Mouse (Mus musculus) G1E (cell line): ENCODE data around the gene Hes7. TPM values are rescaled to one million over a fixed set of nuclear protein-coding genes. Genes with fewer than 3 reads are reported as not detected.

Source experiments
- ATAC-seq: 2 replicates; pipeline ENCODE4 v1.8.0; 2016; ENCODE audit warnings: mild to moderate bottlenecking; ENCODE audit not compliant: insufficient number of reproducible peaks, poor library complexity, low FRiP score, severe bottlenecking; ENCODE audit errors: extremely low read depth
- DNase-seq: peaks from one replicate; pipeline ENCODE4 v3.0.0; 2012; ENCODE audit warnings: low spot score
- H3K27me3 ChIP-seq: 2 replicates; pipeline ENCODE4 v1.6.1; 2012; ENCODE audit warnings: mild to moderate bottlenecking, low read length, inconsistent platforms; ENCODE audit not compliant: insufficient read depth
- H3K36me3 ChIP-seq: replicated peaks from 2 replicates; pipeline ENCODE3; 2012; ENCODE audit warnings: mild to moderate bottlenecking, inconsistent platforms
- H3K4me1 ChIP-seq: 2 replicates; pipeline ENCODE4 v1.6.1; 2012; ENCODE audit warnings: low read depth, low read length, inconsistent platforms, mixed read lengths; ENCODE audit not compliant: insufficient read depth
- H3K4me3 ChIP-seq: 2 replicates; pipeline ENCODE4 v1.5.1; 2012; ENCODE audit warnings: low read depth, mild to moderate bottlenecking, inconsistent platforms, low read length, moderate library complexity, mixed read lengths
- H3K9me3 ChIP-seq: replicated peaks from 2 replicates; pipeline ENCODE4 v1.6.1; 2012; ENCODE audit warnings: inconsistent platforms
- CTCF ChIP-seq: IDR thresholded peaks from 2 replicates; pipeline ENCODE4 v1.5.1; 2012; ENCODE audit warnings: low read depth, low read length, inconsistent platforms, mixed read lengths
- GATA1 ChIP-seq: IDR thresholded peaks from 2 replicates; pipeline ENCODE4 v1.6.1; 2012; ENCODE audit warnings: borderline replicate concordance, low read length, inconsistent platforms, mixed read lengths
- GATA2 ChIP-seq: IDR thresholded peaks from 2 replicates; pipeline ENCODE4 v1.6.1; 2012; ENCODE audit warnings: low read depth, low read length, inconsistent platforms, borderline replicate concordance
- POLR2AphosphoS5 ChIP-seq: IDR thresholded peaks from 2 replicates; pipeline ENCODE4 v1.6.1; 2012; ENCODE audit warnings: low read depth, low read length, inconsistent platforms; ENCODE audit not compliant: insufficient replicate concordance
- TAL1 ChIP-seq: conservative IDR thresholded peaks from 2 replicates; pipeline ENCODE4 v1.6.1; 2012; ENCODE audit warnings: low read depth, low read length, inconsistent platforms, mixed read lengths
- polyA plus RNA-seq: library from polyadenylated mRNA; stranded (reverse); fragments of >175 nt; gene quantifications from 2 replicates; pipeline ENCODE4 v1.2.3, GENCODE M21; 2012
- total RNA-seq, 2 experiments: library from RNA; stranded (forward) in 1 of 2; stranded (reverse) in 1 of 2; fragments of 200-1000 nt in 1 of 2; fragments of >200 nt in 1 of 2; fragmentation: Nextera tagmentation in 1 of 2; gene quantifications; 2 replicates each; pipeline ENCODE4 v1.2.3; 2014 to 2017

The Hes7 gene
- total and polyA plus RNA-seq, 3 experiments: 0.22 to 1.2 TPM; not detected in 1

DNA sequence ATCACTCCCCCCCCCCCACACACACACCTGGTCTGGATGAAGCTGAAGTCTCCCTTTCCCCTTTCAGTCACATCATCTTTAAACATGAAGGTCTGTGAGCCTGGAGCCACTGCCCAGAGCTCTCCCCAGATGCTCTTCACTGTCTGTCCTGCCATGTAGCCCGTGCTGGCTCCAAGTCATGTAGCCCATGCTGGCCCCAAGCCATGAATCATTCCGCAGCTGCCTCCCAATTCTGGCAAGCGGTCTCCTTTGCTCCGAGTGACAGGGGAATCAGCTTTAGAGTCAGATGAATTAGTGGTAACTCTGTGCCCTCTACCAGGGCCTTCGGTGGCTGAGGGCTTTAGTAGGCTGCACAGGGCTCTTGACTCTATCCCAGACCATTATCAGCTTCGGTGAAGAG lies 29.5 kb downstream of the Hes7 start:
- DNase-seq: no peak
- ATAC-seq: no peak
- no peaks in the 10 kb centered on the region for H3K36me3 ChIP-seq
- no peak overlapping the region for H3K4me3 ChIP-seq
- H3K27me3 ChIP-seq: peaks cover 50% of the 10 kb centered on the region
- H3K4me1 ChIP-seq: peaks cover 2% of the 10 kb centered on the region; the same call in 1 of the 2 replicates
- no peaks in the 10 kb centered on the region for H3K9me3 ChIP-seq
- TF ChIP-seq GATA1 (no peak), CTCF (no peak)

DNA sequence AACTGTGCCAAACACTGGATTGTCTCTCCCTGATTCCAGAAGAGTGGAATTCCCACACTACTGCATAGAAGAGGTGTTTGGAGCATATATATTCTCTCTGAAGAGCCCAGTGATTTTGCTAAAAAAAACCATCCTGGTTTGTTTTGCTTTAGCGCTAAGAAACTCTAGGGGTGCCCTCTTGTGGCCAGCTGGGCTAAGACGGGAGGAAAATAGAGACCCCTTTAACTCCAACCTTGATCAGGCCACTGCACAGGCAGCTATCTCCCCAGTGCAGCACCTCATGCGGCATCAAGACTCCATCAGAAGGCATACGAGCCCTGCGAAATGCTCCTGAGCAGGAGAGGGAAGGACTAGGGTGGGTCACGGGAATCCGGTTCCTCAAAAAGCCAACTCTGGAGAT lies 30.2 kb downstream of the Hes7 start:
- ATAC-seq: no peak
- H3K27me3 ChIP-seq: peaks cover 48% of the 10 kb centered on the region
- DNase-seq: no peak

DNA sequence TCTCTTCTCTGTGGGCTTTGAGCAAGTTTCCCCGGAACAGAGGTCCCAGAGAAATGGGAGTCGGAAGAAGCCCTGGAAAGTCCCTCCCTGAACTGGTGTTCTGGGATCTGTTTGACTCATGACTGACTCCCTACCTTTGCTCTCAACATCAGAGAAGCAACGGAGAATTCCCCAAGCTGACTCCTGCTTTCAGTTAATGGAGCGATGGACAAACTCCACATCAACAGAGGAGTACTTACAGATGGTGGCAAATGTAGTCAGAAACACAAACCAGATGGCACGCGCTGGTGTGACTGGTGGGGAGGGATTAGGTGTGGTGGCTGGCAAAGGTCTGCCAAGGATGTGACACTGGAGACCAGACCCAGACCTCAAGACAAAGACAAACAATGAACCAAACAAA lies 30.8 kb downstream of the Hes7 start:
- no peak for DNase-seq
- Histone ChIP-seq H3K4me1 (peaks cover 2% of the 10 kb centered on the region; the same call in 1 of the 2 replicates), H3K27me3 (peaks cover 48% of the 10 kb centered on the region), H3K36me3 (no peaks in the 10 kb centered on the region), H3K4me3 (no peak overlapping the region), H3K9me3 (no peaks in the 10 kb centered on the region)
- no peak for TF ChIP-seq GATA2
- TF ChIP-seq POLR2AphosphoS5: no peak
- no peak for TF ChIP-seq CTCF
- TF ChIP-seq GATA1: no peak
- TF ChIP-seq TAL1: no peak
- ATAC-seq: no peak

More for the DNA sequence above, 30.2 kb downstream of the Hes7 start:
- no peaks in the 10 kb centered on the region for H3K36me3 ChIP-seq
- H3K4me3 ChIP-seq: no peak overlapping the region
- no peaks in the 10 kb centered on the region for H3K9me3 ChIP-seq
- TF ChIP-seq POLR2AphosphoS5: no peak
- peaks cover 2% of the 10 kb centered on the region; the same call in 1 of the 2 replicates for H3K4me1 ChIP-seq

DNA sequence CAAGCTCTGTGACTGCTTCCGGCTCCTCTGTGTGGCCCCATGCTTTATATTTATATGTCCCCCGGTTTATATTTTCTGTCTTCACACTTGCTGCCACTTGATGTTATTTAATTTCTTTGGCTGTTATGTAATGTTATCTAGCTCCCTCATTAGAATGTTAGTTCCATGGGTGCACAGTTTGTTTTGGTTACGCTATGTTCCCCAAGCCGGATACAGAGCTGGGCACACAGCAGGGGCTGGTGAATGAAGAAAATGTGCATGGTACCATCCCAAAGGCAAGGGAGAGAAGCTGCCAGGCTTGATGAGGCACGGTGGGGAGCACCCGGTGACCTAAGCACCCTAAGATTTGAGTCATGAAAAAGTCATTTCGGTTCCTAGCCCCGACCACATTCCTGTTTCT lies 33.6 kb downstream of the Hes7 start:
- TF ChIP-seq POLR2AphosphoS5: no peak
- no peak for TF ChIP-seq CTCF
- no peak for TF ChIP-seq GATA1
- no peak for TF ChIP-seq TAL1
- TF ChIP-seq GATA2: no peak
- no peaks in the 10 kb centered on the region for H3K9me3 ChIP-seq
- no peak overlapping the region for H3K4me3 ChIP-seq
- ATAC-seq: no peak
- no peaks in the 10 kb centered on the region for H3K36me3 ChIP-seq
- peaks cover 49% of the 10 kb centered on the region for H3K27me3 ChIP-seq
- no peak for DNase-seq
- peaks cover 2% of the 10 kb centered on the region; the same call in 1 of the 2 replicates for H3K4me1 ChIP-seq

DNA sequence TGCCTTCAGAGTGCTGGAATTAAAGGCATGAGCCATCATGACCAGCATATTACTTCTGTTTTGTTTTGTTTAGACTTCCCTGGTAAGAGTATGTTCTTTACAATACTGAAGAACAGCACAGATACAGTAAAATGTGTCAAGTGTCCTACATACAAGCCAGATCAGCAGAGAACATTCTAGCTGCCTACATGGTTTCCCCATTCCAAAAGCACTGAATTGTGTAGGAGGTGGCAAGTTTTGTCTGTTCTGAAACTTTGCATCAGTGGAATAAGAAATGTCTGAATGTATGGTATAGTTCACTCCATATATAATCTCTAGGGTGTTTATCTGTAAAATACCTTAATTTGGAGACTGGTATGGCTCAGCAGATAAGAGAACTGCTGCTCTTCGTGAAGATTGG lies 35.1 kb downstream of the Hes7 start:
- Histone ChIP-seq H3K27me3 (peaks cover 44% of the 10 kb centered on the region), H3K4me1 (peaks cover 2% of the 10 kb centered on the region; the same call in 1 of the 2 replicates), H3K36me3 (no peaks in the 10 kb centered on the region), H3K4me3 (no peak overlapping the region), H3K9me3 (no peaks in the 10 kb centered on the region)
- ATAC-seq: no peak
- no peak for DNase-seq
- TF ChIP-seq CTCF (no peak), GATA1 (no peak), GATA2 (no peak), TAL1 (no peak), POLR2AphosphoS5 (no peak)

DNA sequence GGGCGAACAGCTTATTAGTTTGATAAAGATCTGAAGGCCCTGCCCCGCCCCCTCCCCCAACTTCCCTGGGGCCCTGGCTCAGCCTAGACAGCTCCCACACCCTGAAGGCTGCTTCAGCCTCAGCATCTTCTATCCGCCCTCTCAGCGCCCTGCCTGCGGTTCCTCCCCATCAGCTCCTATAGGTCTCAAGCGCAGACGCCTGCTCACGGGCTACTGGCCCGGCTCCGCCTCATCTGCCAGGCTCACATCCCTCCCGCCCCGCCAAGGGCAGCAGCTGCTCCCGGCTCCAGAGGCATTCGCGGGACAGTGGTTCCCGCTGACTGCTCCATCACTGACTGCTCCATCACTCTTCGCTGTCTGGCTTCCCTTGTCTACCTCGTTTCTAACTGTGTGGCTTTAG lies 36.6 kb downstream of the Hes7 start, which contains the start of gene Alox12b:
Alox12b (plus strand) TSS at position 190 of the 400 bp plus-strand sequence.
- Histone ChIP-seq H3K9me3 (no peaks in the 10 kb centered on the region), H3K27me3 (peaks cover 37% of the 10 kb centered on the region), H3K4me1 (no peaks in the 10 kb centered on the region; the same call in 1 of the 2 replicates), H3K4me3 (no peak within 1 kb of the TSS), H3K36me3 (no peaks in the 10 kb centered on the region)
- ATAC-seq (no peak), DNase-seq (no peak)
- TF ChIP-seq TAL1: no peak
- no peak for TF ChIP-seq CTCF
- TF ChIP-seq GATA1: no peak
- no peak for TF ChIP-seq POLR2AphosphoS5
- no peak for TF ChIP-seq GATA2

DNA sequence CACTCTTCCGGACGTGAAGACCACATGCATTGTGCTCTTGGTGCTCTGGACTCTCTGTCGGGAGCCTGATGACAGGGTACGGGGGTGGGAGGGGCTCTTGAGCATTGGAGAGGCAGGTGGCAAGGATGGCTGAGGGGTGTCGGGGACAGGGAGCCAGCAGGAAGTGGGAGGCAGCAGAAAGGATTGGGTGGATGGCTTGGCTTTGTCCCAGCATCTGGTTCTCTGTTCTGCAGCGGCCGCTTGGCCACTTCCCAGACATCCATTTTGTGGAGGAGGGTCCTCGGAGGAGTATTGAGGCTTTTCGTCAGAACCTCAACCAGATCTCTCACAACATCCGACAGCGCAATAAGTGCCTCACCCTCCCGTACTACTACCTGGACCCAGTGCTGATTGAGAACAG lies 49.1 kb downstream of the Hes7 start:
- no peaks in the 10 kb centered on the region for H3K36me3 ChIP-seq
- peaks cover 32% of the 10 kb centered on the region for H3K27me3 ChIP-seq
- H3K4me3 ChIP-seq: no peak overlapping the region
- TF ChIP-seq POLR2AphosphoS5: no peak
- TF ChIP-seq TAL1: no peak
- no peak for TF ChIP-seq GATA2
- no peak for TF ChIP-seq CTCF
- no peak for TF ChIP-seq GATA1
- H3K4me1 ChIP-seq: no peaks in the 10 kb centered on the region
- DNase-seq (no peak), ATAC-seq (no peak)
- H3K9me3 ChIP-seq: no peaks in the 10 kb centered on the region
